Mouse (Mus musculus) kidney, postnatal 25 days (tissue): Measurements from ENCODE around the gene Olfr1318.
A peak's percentile ranks its signal among the peaks of the same experiment; 100 is the strongest.

Source experiments
- DNase-seq, 2 experiments: peaks; one replicate each; pipeline ENCODE4 v3.0.0; 2021; ENCODE audit warnings: mixed read lengths in 2 of 2

Olfr1318 gene

DNA sequence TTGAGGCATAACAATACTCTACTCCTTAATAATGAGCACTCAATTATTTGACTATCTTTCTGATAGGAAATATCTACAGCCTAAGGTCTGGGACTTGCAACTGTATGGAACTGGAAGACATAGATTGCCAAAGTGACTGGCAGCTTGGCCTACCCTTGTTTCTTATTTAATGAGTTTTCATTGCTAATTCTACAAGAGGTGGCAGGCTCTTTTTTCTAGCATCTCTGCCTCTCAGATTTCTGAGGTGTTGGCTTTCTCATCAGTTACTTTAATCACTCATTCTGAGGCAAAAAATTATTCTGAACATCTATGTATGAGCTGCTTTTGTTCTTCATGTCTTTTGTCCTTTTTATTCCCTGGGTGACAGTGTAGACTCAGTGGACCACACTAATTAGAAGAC lies at the start of gene Olfr1318:
Olfr1318 (plus strand) TSS at position 301 of the 400 bp plus-strand sequence.
- DNase-seq: no peak

DNA sequence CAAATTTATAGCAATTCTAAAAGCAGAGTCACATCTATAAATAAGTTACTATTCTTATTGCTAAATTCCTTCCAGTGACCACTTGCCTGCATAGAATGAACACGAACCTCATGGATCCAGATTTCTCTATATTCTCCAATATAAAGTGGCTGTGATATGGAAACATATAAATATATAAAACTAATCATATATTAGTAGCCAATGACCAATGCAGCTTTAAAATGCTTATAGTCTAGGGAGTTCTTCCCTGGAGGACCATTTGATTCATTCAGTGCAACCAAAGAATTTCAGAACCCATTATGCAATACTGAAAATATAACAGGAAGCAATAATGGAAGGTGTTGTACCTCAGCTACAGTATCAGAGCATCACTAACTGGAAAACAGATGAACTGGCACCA lies 38.7 kb upstream of the Olfr1318 start, which contains the start of gene Olfr1315-ps1:
Olfr1315-ps1 (minus strand) TSS at position 101 of the 400 bp plus-strand sequence.
- DNase-seq: no peak

DNA sequence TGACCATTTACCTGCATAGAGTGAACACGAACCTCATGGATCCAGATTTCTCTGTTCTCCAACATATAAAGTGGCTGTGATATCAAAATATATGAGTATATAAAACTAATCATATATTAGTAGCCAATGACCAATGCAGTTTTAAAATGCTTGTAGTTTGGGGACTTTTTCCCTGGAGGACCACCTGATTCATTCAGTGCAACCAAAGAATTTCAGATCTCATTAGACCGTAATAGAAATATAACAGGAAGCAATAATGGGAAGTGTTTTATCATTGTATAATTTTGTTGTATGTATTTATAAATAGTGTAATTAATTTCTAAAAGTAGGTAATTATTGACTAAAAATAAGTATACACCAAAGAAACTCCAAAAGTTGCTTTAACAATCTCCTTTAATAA lies 19.1 kb upstream of the Olfr1318 start, which contains the start of gene Olfr1316:
Olfr1316 (minus strand) TSS at position 101 of the 400 bp plus-strand sequence.
- DNase-seq: no peak

DNA sequence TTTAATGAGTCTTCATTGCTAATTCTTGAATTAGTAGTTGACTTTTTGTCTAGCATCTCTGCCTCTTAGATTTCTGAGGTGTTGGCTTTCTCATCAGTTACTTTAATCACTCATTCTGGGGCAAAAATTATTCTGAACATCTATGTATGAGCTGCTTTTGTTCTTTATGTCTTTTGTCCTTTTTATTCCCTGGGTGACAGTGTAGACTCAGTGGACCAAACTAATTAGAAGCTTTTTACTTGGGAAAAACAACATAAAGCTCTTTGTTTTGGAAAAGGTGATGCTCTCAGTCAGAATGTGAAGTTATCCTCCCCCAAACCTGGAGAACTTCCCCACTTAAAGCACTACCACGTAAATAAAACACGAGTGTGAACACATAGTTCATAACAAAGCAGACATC lies 14.0 kb upstream of the Olfr1318 start, which contains the start of gene Olfr1317:
Olfr1317 (plus strand) TSS at position 301 of the 400 bp plus-strand sequence.
- no peak for DNase-seq

DNA sequence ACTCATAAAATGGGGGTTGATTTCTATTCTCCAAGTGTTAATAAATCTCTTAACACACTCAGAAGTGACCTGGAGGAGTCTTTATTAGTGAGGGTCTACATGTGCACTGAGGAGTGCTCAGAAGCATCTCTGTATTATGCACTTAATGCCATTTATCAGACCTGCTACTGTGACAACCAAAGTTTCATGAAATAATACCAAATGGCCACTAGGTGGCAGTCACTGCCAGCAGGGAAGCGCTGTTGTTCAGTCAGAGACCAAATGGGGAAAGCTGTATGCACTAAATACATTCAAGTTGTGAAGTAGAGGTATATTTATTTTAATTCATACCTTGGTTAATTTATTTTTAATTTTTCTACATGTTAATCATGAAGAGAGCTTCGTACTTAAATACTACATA lies 42.9 kb downstream of the Olfr1318 start:
- peak; percentile 41 to 49 for DNase-seq

DNA sequence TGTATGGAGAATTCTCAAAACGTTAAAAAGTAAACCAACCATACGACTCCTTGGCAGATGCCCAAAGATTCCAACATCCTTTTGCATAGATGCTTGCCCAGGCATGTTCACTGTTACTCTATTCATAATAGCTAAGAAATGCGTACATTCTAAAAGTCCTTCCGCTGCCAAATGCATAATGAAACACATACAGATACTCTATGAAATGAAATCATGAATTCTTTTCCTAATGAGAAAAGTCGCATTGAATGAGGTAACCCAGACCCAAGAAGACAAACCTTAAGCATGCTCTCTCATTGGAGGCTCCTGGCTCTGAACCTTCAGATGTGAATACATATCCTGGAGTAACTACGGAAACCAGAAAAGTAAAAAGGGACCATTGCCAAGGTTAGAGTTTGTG lies 49.1 kb downstream of the Olfr1318 start:
- peak in 1 of 2 experiments; percentile 28 for DNase-seq
